Comparison of ENCODE assay signal across 8 mouse cellular contexts in the genomic region with DNA sequence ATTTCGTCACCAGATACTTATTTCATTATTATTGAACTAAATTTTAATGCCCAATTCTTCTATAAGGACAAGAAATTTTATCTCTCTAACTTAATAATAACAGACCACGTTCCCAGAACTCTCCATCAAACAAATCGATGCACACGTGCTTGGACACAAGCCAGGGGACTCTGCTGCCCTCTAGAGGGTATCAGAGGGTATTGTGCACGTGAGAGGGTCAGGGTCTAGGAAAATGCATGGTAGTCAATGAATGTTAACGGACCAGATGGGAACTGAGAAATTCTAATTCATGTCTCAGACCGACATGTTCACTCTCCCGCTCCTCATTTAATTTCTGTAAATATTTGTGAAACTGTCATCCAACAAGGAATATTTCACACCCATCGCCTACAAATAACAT. TPM values are rescaled to one million over a fixed set of nuclear protein-coding genes. Genes with fewer than 3 reads are reported as not detected.
DNase-seq lines count a peak whose midpoint lies in the region; ATAC-seq and TF ChIP-seq lines count a peak whose summit lies in the region.

No protein-coding gene starts in this region.

- no peaks in the 10 kb centered on the region for H3K27me3 ChIP-seq in lung, embryonic 14.5 days (ENCODE audit: insufficient read depth, low read length)

- H3K9ac ChIP-seq in lung, embryonic 14.5 days, result no peak overlapping the region

- TF ChIP-seq CTCF in lung, embryonic 14.5 days (IDR thresholded peaks at IDR 0.05; ENCODE audit: low read depth), result peak; percentile 73

- peak; percentile 48; the same call in 1 of the 2 replicates for ATAC-seq in lung, embryonic 14.5 days (ENCODE audit: insufficient read depth)
- peak; percentile 32 for ATAC-seq in activated CD4-positive, CD25-positive, alpha-beta regulatory T cell, adult 4 months

- no peak overlapping the region for H3K4me2 ChIP-seq in lung, embryonic 14.5 days

- H3K27ac ChIP-seq in lung, embryonic 14.5 days (ENCODE audit: low read depth), result no peak overlapping the region

- H3K4me3 ChIP-seq in lung, embryonic 14.5 days (ENCODE audit: low read depth, low read length), result no peak overlapping the region

- DNase-seq in cerebellum, postnatal 10 days, result peak; percentile 29 to 62
- no peak for DNase-seq in cerebellum, adult 11 months
- peak; percentile 58 for DNase-seq in lung, embryonic 14.5 days
- DNase-seq in lung, postnatal 10 days, result no peak
- DNase-seq in mesoderm, embryonic 11.5 days (ENCODE audit: low read depth, low spot score), result peak; percentile 58
- no peak for DNase-seq in gastrocnemius, postnatal 10 days
- no peak for DNase-seq in right cerebral cortex, postnatal 10 days (ENCODE audit: low spot score in 2 of 2)

- no peaks in the 10 kb centered on the region for H3K4me1 ChIP-seq in lung, embryonic 14.5 days (ENCODE audit: insufficient read depth)

- no peaks in the 10 kb centered on the region for H3K36me3 ChIP-seq in lung, embryonic 14.5 days (ENCODE audit: insufficient read depth)

- H3K9me3 ChIP-seq in lung, embryonic 14.5 days (ENCODE audit: low read depth, low read length), result no peaks in the 10 kb centered on the region

- 33% methylated on average over 9 of the region's 9 CpGs for WGBS in lung, embryonic 14.5 days

RNA-seq across cellular contexts. Expression of gene Snrpf, which starts 18.5 kb away (rescaled TPM):
- 148 and 155 TPM in 2 replicates for polyA plus RNA-seq in lung, embryonic 14.5 days (2014; fragmentation: Nextera tagmentation; extraction: Ambion mirVana)
- polyA plus RNA-seq in activated CD4-positive, CD25-positive, alpha-beta regulatory T cell, adult 4 months (2017; shearing (Covaris generic)), result 10 to 100 TPM; 60.9 to 86.3 TPM
- total RNA-seq in gastrocnemius, postnatal 10 days (2021), result 10 to 100 TPM; 14.3 to 14.9 TPM

RNA-seq across cellular contexts. Expression of gene Ntn4, which starts 32.4 kb away (rescaled TPM):
- 0.76 and 0.92 TPM in 2 replicates for polyA plus RNA-seq in lung, embryonic 14.5 days (2014; fragmentation: Nextera tagmentation; extraction: Ambion mirVana)
- 1 to 10 TPM in 1 of 2 experiments, under 1 TPM in 1; 0.24 to 1.4 TPM for polyA plus RNA-seq in activated CD4-positive, CD25-positive, alpha-beta regulatory T cell, adult 4 months (2017; shearing (Covaris generic))
- total RNA-seq in gastrocnemius, postnatal 10 days (2021), result 10 to 100 TPM; 10.3 to 12.3 TPM

Comparison
In these comparisons a context has a peak if more than half of its experiments do, and no peak if none do; other contexts are left out.
1. DNase-seq: peak in cerebellum, postnatal 10 days (2 of 2), lung, embryonic 14.5 days (single experiment) and mesoderm, embryonic 11.5 days (single experiment); none in cerebellum, adult 11 months (single experiment), lung, postnatal 10 days (single experiment), gastrocnemius, postnatal 10 days (single experiment) and right cerebral cortex, postnatal 10 days (0 of 2).